Comparison of ENCODE assay signal across 35 mouse cellular contexts in genomic region chr16:94347080-94347731, GRCm38 (mm10). TPM values are rescaled to one million over a fixed set of nuclear protein-coding genes. Genes with fewer than 3 reads are reported as not detected.
DNase-seq lines count a peak whose midpoint lies in the region; ATAC-seq lines count a peak whose summit lies in the region.
"Had no signal": no experiment of that assay in that cellular context is flagged by ENCODE, and none has a peak within 500 bp of the region (broad histone marks: within the 10 kb centered on the region; RNA-seq: fewer than 3 reads in every experiment).

No protein-coding gene starts in this region.

- 55% methylated on average over 7 of the region's 7 CpGs for WGBS in liver, embryonic 15.5 days (ENCODE audit: insufficient replicate concordance)
- 71% methylated on average over 7 of the region's 7 CpGs for WGBS in liver, embryonic 11.5 days

- no peaks in the 10 kb centered on the region for H3K36me3 ChIP-seq in liver, embryonic 15.5 days (replicated peaks)
- no peaks in the 10 kb centered on the region for H3K36me3 ChIP-seq in liver, embryonic 11.5 days (ENCODE audit: control insufficient read depth, insufficient read depth, low read length)
- H3K36me3 ChIP-seq: embryonic facial prominence, embryonic 12.5 days; forebrain, embryonic 10.5 days; G1E; heart, embryonic 13.5 days; hindbrain, embryonic 10.5 days; hindbrain, embryonic 15.5 days; kidney, embryonic 15.5 days; limb, embryonic 13.5 days; midbrain, embryonic 12.5 days; neural tube, embryonic 13.5 days had no signal

- H3K27me3 ChIP-seq in liver, embryonic 15.5 days: 0 out of 2 replicates have a peak, but pooled peaks cover 3% of the 10 kb centered on the region
- H3K27me3 ChIP-seq in liver, embryonic 11.5 days (replicated peaks; ENCODE audit: control insufficient read depth, insufficient read depth, low read length): no peaks in the 10 kb centered on the region
- H3K27me3 ChIP-seq: embryonic facial prominence, embryonic 12.5 days; heart, embryonic 13.5 days; hindbrain, embryonic 15.5 days; kidney, embryonic 15.5 days; limb, embryonic 13.5 days; midbrain, embryonic 12.5 days; neural tube, embryonic 13.5 days; Patski had no signal

- H3K27ac ChIP-seq in liver, embryonic 15.5 days (replicated peaks): no peak overlapping the region
- no peak overlapping the region for H3K27ac ChIP-seq in liver, embryonic 11.5 days (ENCODE audit: low read depth, low read length)
- H3K27ac ChIP-seq: embryonic facial prominence, embryonic 12.5 days; forebrain, embryonic 10.5 days; gastrocnemius, adult 2 months; heart, embryonic 13.5 days; hindbrain, embryonic 10.5 days; hindbrain, embryonic 15.5 days; kidney, embryonic 15.5 days; limb, embryonic 13.5 days; midbrain, embryonic 12.5 days; neural tube, embryonic 13.5 days had no signal

- 0 out of 2 replicates have a peak, but pooled peaks cover 3% of the 10 kb centered on the region for H3K4me1 ChIP-seq in liver, embryonic 15.5 days (replicated peaks)
- no peaks in the 10 kb centered on the region for H3K4me1 ChIP-seq in liver, embryonic 11.5 days (replicated peaks; ENCODE audit: control insufficient read depth, insufficient read depth, low read length)

- no peaks in the 10 kb centered on the region for H3K9me3 ChIP-seq in liver, embryonic 15.5 days (replicated peaks)
- no peaks in the 10 kb centered on the region for H3K9me3 ChIP-seq in liver, embryonic 11.5 days (ENCODE audit: control insufficient read depth, low read length)
- H3K9me3 ChIP-seq: embryonic facial prominence, embryonic 12.5 days; forebrain, embryonic 10.5 days; G1E; heart, embryonic 13.5 days; hindbrain, embryonic 10.5 days; hindbrain, embryonic 15.5 days; kidney, embryonic 15.5 days; limb, embryonic 13.5 days; megakaryocyte, embryonic 14.5 days; midbrain, embryonic 12.5 days; neural tube, embryonic 13.5 days had no signal

- H3K4me3 ChIP-seq in liver, embryonic 15.5 days (replicated peaks): no peak overlapping the region
- no peak overlapping the region for H3K4me3 ChIP-seq in liver, embryonic 11.5 days (ENCODE audit: low read depth, low read length)
- H3K4me3 ChIP-seq: embryonic facial prominence, embryonic 12.5 days; forebrain, embryonic 10.5 days; gastrocnemius, adult 2 months; heart, embryonic 13.5 days; hindbrain, embryonic 10.5 days; hindbrain, embryonic 15.5 days; kidney, embryonic 15.5 days; limb, embryonic 13.5 days; megakaryocyte, embryonic 14.5 days; midbrain, embryonic 12.5 days; myocyte; neural tube, embryonic 13.5 days had no signal

- DNase-seq in adrenal gland, adult 2 months: peak; percentile 37
- no peak for DNase-seq in adrenal gland, postnatal 25 days
- DNase-seq in liver, embryonic 11.5 days (ENCODE audit: low spot score): no peak
- DNase-seq in lung, postnatal 36 days: peak; percentile 46
- no peak for DNase-seq in lung, postnatal 14 days
- DNase-seq in neural tube, embryonic 10.5 days (ENCODE audit: extremely low spot score, low spot score): no peak
- DNase-seq in yolk sac, embryonic 10.5 days (ENCODE audit: low spot score): no peak
- DNase-seq: cerebellum, adult 11-12 months; cerebellum, adult 9-11 months; embryo, embryonic 11 days; gastrocnemius, adult 2 months; gastrocnemius, postnatal 36 days; heart, postnatal 10 days; kidney, adult 11 months; kidney, postnatal 25 days; lung, embryonic 14.5 days; thymus, postnatal 4 days had no signal

- H3K4me2 ChIP-seq in liver, embryonic 15.5 days: 0 out of 2 replicates have a peak overlapping the region, but pooled peaks have one; percentile 2
- H3K4me2 ChIP-seq in liver, embryonic 11.5 days: no peak overlapping the region
- H3K4me2 ChIP-seq: embryonic facial prominence, embryonic 12.5 days; heart, embryonic 13.5 days; hindbrain, embryonic 15.5 days; kidney, embryonic 15.5 days; limb, embryonic 13.5 days; lung, embryonic 14.5 days; midbrain, embryonic 12.5 days; neural tube, embryonic 13.5 days had no signal

- ATAC-seq in liver, embryonic 15.5 days (ENCODE audit: insufficient read depth): peak; percentile 56
- no peak for ATAC-seq in liver, embryonic 11.5 days (replicated peaks; ENCODE audit: low FRiP score)
- ATAC-seq: forebrain, embryonic 16.5 days; inflammation-experienced regulatory T-cells, adult 6 months; Patski had no signal

- H3K9ac ChIP-seq in liver, embryonic 15.5 days: no peak overlapping the region
- no peak overlapping the region for H3K9ac ChIP-seq in liver, embryonic 11.5 days (ENCODE audit: low read depth, low read length)
- H3K9ac ChIP-seq: embryonic facial prominence, embryonic 12.5 days; heart, embryonic 13.5 days; hindbrain, embryonic 15.5 days; kidney, embryonic 15.5 days; limb, embryonic 13.5 days; lung, embryonic 14.5 days; midbrain, embryonic 12.5 days; neural tube, embryonic 13.5 days had no signal

RNA-seq across cellular contexts. Expression of gene Ripply3, which starts 19.0 kb away (rescaled TPM):
- total RNA-seq in adrenal gland, adult 2 months (2021): 1 to 10 TPM; 4.1 to 7.5 TPM
- 2.4 and 3.0 TPM in 2 replicates for polyA plus RNA-seq in adrenal gland, adult 2 months (2012; rRNA removed)
- 5.5 and 6.3 TPM in 2 replicates for total RNA-seq in adrenal gland, postnatal 25 days (2021)
- polyA plus RNA-seq in liver, embryonic 15.5 days (2015; fragmentation: Nextera tagmentation; extraction: Ambion mirVana): 1.7 and 1.9 TPM in 2 replicates
- polyA plus RNA-seq in liver, embryonic 11.5 days (2014; fragmentation: Nextera tagmentation; extraction: Ambion mirVana): 4.7 and 5.2 TPM in 2 replicates
- total RNA-seq: left cerebral cortex, postnatal 25 days; midbrain, postnatal 0 days had no signal
- polyA plus RNA-seq: G1E, Patski had no signal

RNA-seq across cellular contexts. Expression of gene Ttc3, which starts 23.2 kb away (rescaled TPM):
- total RNA-seq in adrenal gland, adult 2 months (2021): 10 to 100 TPM; 88.2 to 98.1 TPM
- polyA plus RNA-seq in adrenal gland, adult 2 months (2012; rRNA removed): 32.0 and 32.1 TPM in 2 replicates
- 124 and 136 TPM in 2 replicates for total RNA-seq in adrenal gland, postnatal 25 days (2021)
- 21.2 and 21.8 TPM in 2 replicates for polyA plus RNA-seq in liver, embryonic 15.5 days (2015; fragmentation: Nextera tagmentation; extraction: Ambion mirVana)
- polyA plus RNA-seq in liver, embryonic 11.5 days (2014; fragmentation: Nextera tagmentation; extraction: Ambion mirVana): 101 and 106 TPM in 2 replicates

RNA-seq across cellular contexts. Expression of gene Pigp, which starts 24.4 kb away (rescaled TPM):
- 10 to 100 TPM; 87.0 to 94.7 TPM for total RNA-seq in adrenal gland, adult 2 months (2021)
- polyA plus RNA-seq in adrenal gland, adult 2 months (2012; rRNA removed): 42.1 and 47.7 TPM in 2 replicates
- total RNA-seq in adrenal gland, postnatal 25 days (2021): 88.4 and 110 TPM in 2 replicates
- polyA plus RNA-seq in liver, embryonic 15.5 days (2015; fragmentation: Nextera tagmentation; extraction: Ambion mirVana): 39.4 and 45.7 TPM in 2 replicates
- polyA plus RNA-seq in liver, embryonic 11.5 days (2014; fragmentation: Nextera tagmentation; extraction: Ambion mirVana): 90.4 and 91.6 TPM in 2 replicates

RNA-seq across cellular contexts. Expression of gene Hlcs, which starts 33.8 kb away (rescaled TPM):
- 10 to 100 TPM; 15.0 to 16.6 TPM for total RNA-seq in adrenal gland, adult 2 months (2021)
- 10.3 and 10.4 TPM in 2 replicates for polyA plus RNA-seq in adrenal gland, adult 2 months (2012; rRNA removed)
- total RNA-seq in adrenal gland, postnatal 25 days (2021): 11.4 and 20.3 TPM in 2 replicates
- 2.1 and 2.5 TPM in 2 replicates for polyA plus RNA-seq in liver, embryonic 15.5 days (2015; fragmentation: Nextera tagmentation; extraction: Ambion mirVana)
- 7.1 and 7.4 TPM in 2 replicates for polyA plus RNA-seq in liver, embryonic 11.5 days (2014; fragmentation: Nextera tagmentation; extraction: Ambion mirVana)

Comparison
In these comparisons a context has a peak if more than half of its experiments do, and no peak if none do; other contexts are left out.
1. DNase-seq: peak in adrenal gland, adult 2 months (single experiment) and lung, postnatal 36 days (single experiment); none in adrenal gland, postnatal 25 days (single experiment), liver, embryonic 11.5 days (single experiment), lung, postnatal 14 days (single experiment), neural tube, embryonic 10.5 days (single experiment) and yolk sac, embryonic 10.5 days (single experiment).